Mouse (Mus musculus) ES-Bruce4 (cell line): Measurements from ENCODE around the gene Zfp90. TPM values are rescaled to one million over a fixed set of nuclear protein-coding genes. Genes with fewer than 3 reads are reported as not detected.

ENCODE experiments used
- H3K27ac ChIP-seq: 2 replicates; pipeline ENCODE4 v1.5.1; 2012; ENCODE audit warnings: low read length, inconsistent platforms; ENCODE audit not compliant: insufficient read depth
- H3K27me3 ChIP-seq: 2 replicates; pipeline ENCODE4 v1.6.1; 2012; ENCODE audit warnings: mild to moderate bottlenecking, low read length, inconsistent platforms; ENCODE audit not compliant: control insufficient read depth, poor library complexity, insufficient read depth, severe bottlenecking
- H3K36me3 ChIP-seq: 2 replicates; pipeline ENCODE4 v1.6.1; 2012; ENCODE audit warnings: inconsistent platforms, mild to moderate bottlenecking, low read length, moderate library complexity; ENCODE audit not compliant: control insufficient read depth, poor library complexity, insufficient read depth, severe bottlenecking
- H3K4me1 ChIP-seq: one replicate; pipeline ENCODE4 v1.8.1; 2011; ENCODE audit warnings: low read length; ENCODE audit not compliant: control insufficient read depth, insufficient read depth
- H3K4me3 ChIP-seq: 2 replicates; pipeline ENCODE4 v1.5.1; 2011; ENCODE audit warnings: low read depth, mild to moderate bottlenecking, low read length
- H3K9ac ChIP-seq: 2 replicates; pipeline ENCODE4 v1.6.1; 2012; ENCODE audit warnings: low read depth, mild to moderate bottlenecking, inconsistent platforms; ENCODE audit not compliant: poor library complexity, severe bottlenecking
- H3K9me3 ChIP-seq: replicated peaks from 2 replicates; pipeline ENCODE4 v1.6.1; 2012; ENCODE audit warnings: mild to moderate bottlenecking, low read length, inconsistent platforms; ENCODE audit not compliant: control insufficient read depth, poor library complexity, insufficient read depth, severe bottlenecking
- CTCF ChIP-seq: IDR thresholded peaks from one replicate; pipeline ENCODE4 v1.8.1; 2011; ENCODE audit warnings: low read depth, low read length
- EP300 ChIP-seq: IDR thresholded peaks from 2 replicates; pipeline ENCODE4 v1.6.1; 2011; ENCODE audit warnings: low read depth, low read length; ENCODE audit not compliant: insufficient read depth
- POLR2A ChIP-seq: IDR thresholded peaks from one replicate; pipeline ENCODE4 v1.8.1; 2011; ENCODE audit warnings: low read length; ENCODE audit not compliant: insufficient read depth
- polyA plus RNA-seq: library from polyadenylated mRNA; stranded (reverse); fragments of >200 nt; gene quantifications from 2 replicates; pipeline ENCODE4 v1.2.4, GENCODE M21; 2011; ENCODE audit warnings: low read depth; ENCODE audit not compliant: missing spikeins, insufficient read depth, insufficient read length

The Zfp90 gene
- polyA plus RNA-seq, result 7.1 and 8.0 TPM in 2 replicates

- Histone ChIP-seq H3K27me3 (no peaks in the 10 kb centered on the region), H3K9me3 (no peaks in the 10 kb centered on the region), H3K27ac (peak within 1 kb of the TSS; percentile 21), H3K9ac (peak within 1 kb of the TSS; percentile 79), H3K36me3 (peaks cover 5% of the 10 kb centered on the region; the same call in 1 of the 2 replicates), H3K4me1 (no peaks in the 10 kb centered on the region), H3K4me3 (peak within 1 kb of the TSS; percentile 75)
- peak; percentile 89 for TF ChIP-seq CTCF
- TF ChIP-seq POLR2A, result peak; percentile 36
- 0 out of 2 replicates have a peak, but pooled peaks have one; percentile 13 for TF ChIP-seq EP300
Measured at GRCm38 (mm10) chr8:106415182-106415971, at the start of gene Zfp90. Gene Zfp90, plus strand, starts transcription at chr8:106415327.

- H3K9ac ChIP-seq, result no peak overlapping the region
- no peak overlapping the region for H3K27ac ChIP-seq
- no peaks in the 10 kb centered on the region for H3K36me3 ChIP-seq
- no peaks in the 10 kb centered on the region for H3K9me3 ChIP-seq
- no peaks in the 10 kb centered on the region for H3K27me3 ChIP-seq
- no peak for TF ChIP-seq POLR2A
- peak; percentile 49 for TF ChIP-seq CTCF
- no peak overlapping the region for H3K4me3 ChIP-seq
- no peaks in the 10 kb centered on the region for H3K4me1 ChIP-seq
Measured at GRCm38 (mm10) chr8:106368501-106368900, 46.6 kb upstream of the Zfp90 start.

- H3K9me3 ChIP-seq, result no peaks in the 10 kb centered on the region
- no peaks in the 10 kb centered on the region for H3K27me3 ChIP-seq
- no peaks in the 10 kb centered on the region for H3K4me1 ChIP-seq
- H3K9ac ChIP-seq, result no peak overlapping the region
- TF ChIP-seq CTCF, result no peak
- no peak for TF ChIP-seq POLR2A
- TF ChIP-seq EP300, result no peak
- H3K27ac ChIP-seq, result no peak overlapping the region
- no peaks in the 10 kb centered on the region for H3K36me3 ChIP-seq
- H3K4me3 ChIP-seq, result no peak overlapping the region
Measured at GRCm38 (mm10) chr8:106369069-106369468, 46.1 kb upstream of the Zfp90 start.

- no peak overlapping the region for H3K9ac ChIP-seq
- no peaks in the 10 kb centered on the region for H3K9me3 ChIP-seq
- no peaks in the 10 kb centered on the region for H3K36me3 ChIP-seq
- no peak overlapping the region for H3K27ac ChIP-seq
- H3K27me3 ChIP-seq, result no peaks in the 10 kb centered on the region
- TF ChIP-seq EP300, result no peak
- TF ChIP-seq CTCF, result no peak
- no peak for TF ChIP-seq POLR2A
- H3K4me1 ChIP-seq, result no peaks in the 10 kb centered on the region
- no peak overlapping the region for H3K4me3 ChIP-seq
Measured at GRCm38 (mm10) chr8:106375957-106376356, 39.2 kb upstream of the Zfp90 start.

- TF ChIP-seq POLR2A (no peak), EP300 (no peak), CTCF (no peak)
- Histone ChIP-seq H3K9ac (no peak overlapping the region), H3K27ac (no peak overlapping the region), H3K4me1 (no peaks in the 10 kb centered on the region), H3K9me3 (no peaks in the 10 kb centered on the region), H3K27me3 (no peaks in the 10 kb centered on the region), H3K36me3 (no peaks in the 10 kb centered on the region), H3K4me3 (no peak overlapping the region)
Measured at GRCm38 (mm10) chr8:106376862-106377261, 38.3 kb upstream of the Zfp90 start.

- no peak overlapping the region for H3K9ac ChIP-seq
- H3K27ac ChIP-seq, result no peak overlapping the region
- no peaks in the 10 kb centered on the region for H3K4me1 ChIP-seq
- TF ChIP-seq EP300, result no peak
- no peak for TF ChIP-seq CTCF
- TF ChIP-seq POLR2A, result no peak
- no peak overlapping the region for H3K4me3 ChIP-seq
- no peaks in the 10 kb centered on the region for H3K36me3 ChIP-seq
- no peaks in the 10 kb centered on the region for H3K27me3 ChIP-seq
- no peaks in the 10 kb centered on the region for H3K9me3 ChIP-seq
Measured at GRCm38 (mm10) chr8:106378501-106379048, 36.6 kb upstream of the Zfp90 start.
